Mouse (Mus musculus) right cerebral cortex, postnatal 25 days (tissue): ENCODE data around the gene Dppa3.
"Not testable (repeated sequence)": the region's sequence is repeated elsewhere in the genome, so short reads cannot be mapped to it uniquely, and the experiment has no call there.

Experiments
- DNase-seq: peaks from one replicate; pipeline ENCODE4 v3.0.0; 2022

The Dppa3 gene

GRCm38 (mm10) chr6:122612426-122612825 is 13.8 kb upstream of the Dppa3 start:
- no peak for DNase-seq

GRCm38 (mm10) chr6:122614047-122614446 is 12.2 kb upstream of the Dppa3 start:
- DNase-seq = no peak

- DNase-seq = no peak
Observed at GRCm38 (mm10) chr6:122616022-122616421, 10.2 kb upstream of the Dppa3 start.

GRCm38 (mm10) chr6:122621066-122621465 is 5.1 kb upstream of the Dppa3 start:
- DNase-seq = no peak

- no peak for DNase-seq
Observed at GRCm38 (mm10) chr6:122624480-122624879, 1.7 kb upstream of the Dppa3 start.

- DNase-seq = no peak
Observed at GRCm38 (mm10) chr6:122625156-122625555, 1.1 kb upstream of the Dppa3 start.

- no peak for DNase-seq
Observed at GRCm38 (mm10) chr6:122627469-122628108, 1.4 kb downstream of the Dppa3 start.

- DNase-seq = no peak
Observed at GRCm38 (mm10) chr6:122633411-122633810, 7.2 kb downstream of the Dppa3 start.

GRCm38 (mm10) chr6:122635315-122635714 is 9.1 kb downstream of the Dppa3 start:
- DNase-seq = no peak

GRCm38 (mm10) chr6:122636666-122637065 is 10.5 kb downstream of the Dppa3 start:
- no peak for DNase-seq

- not testable (repeated sequence) for DNase-seq
Observed at GRCm38 (mm10) chr6:122637566-122637965, 11.4 kb downstream of the Dppa3 start.

- not testable (repeated sequence) for DNase-seq
Observed at GRCm38 (mm10) chr6:122644196-122644595, 18.0 kb downstream of the Dppa3 start.

- no peak for DNase-seq
Observed at GRCm38 (mm10) chr6:122649903-122650302, 23.7 kb downstream of the Dppa3 start.

- no peak for DNase-seq
Observed at GRCm38 (mm10) chr6:122650398-122650980, 24.3 kb downstream of the Dppa3 start.

- no peak for DNase-seq
Observed at GRCm38 (mm10) chr6:122654301-122654700, 28.1 kb downstream of the Dppa3 start.

GRCm38 (mm10) chr6:122657630-122658029 is 31.4 kb downstream of the Dppa3 start:
- no peak for DNase-seq

GRCm38 (mm10) chr6:122659567-122659966 is 33.4 kb downstream of the Dppa3 start:
- DNase-seq = no peak

- DNase-seq = peak; percentile 56
Observed at GRCm38 (mm10) chr6:122660601-122661379, 34.6 kb downstream of the Dppa3 start.

GRCm38 (mm10) chr6:122662551-122663264 is 36.5 kb downstream of the Dppa3 start:
- DNase-seq = no peak

GRCm38 (mm10) chr6:122663596-122664206 is 37.5 kb downstream of the Dppa3 start:
- DNase-seq = no peak

GRCm38 (mm10) chr6:122665866-122666265 is 39.7 kb downstream of the Dppa3 start:
- no peak for DNase-seq

- DNase-seq = no peak
Observed at GRCm38 (mm10) chr6:122667715-122668114, 41.5 kb downstream of the Dppa3 start.

GRCm38 (mm10) chr6:122668823-122669222 is 42.6 kb downstream of the Dppa3 start:
- no peak for DNase-seq
